Mouse (Mus musculus) intestine, postnatal 0 days (tissue): Measurements from ENCODE around the gene Mrpl36. TPM values are rescaled to one million over a fixed set of nuclear protein-coding genes. Genes with fewer than 3 reads are reported as not detected.

ENCODE experiments used
- ATAC-seq: fragments of 200-750 bp; cut with Nextera tagmentation; 2 replicates; pipeline ENCODE4 v1.8.0; 2017; ENCODE audit warnings: mild to moderate bottlenecking, moderate TSS enrichment, moderate library complexity
- H3K27ac ChIP-seq: fragments of 300-500 bp; sonication (generic); 2 replicates; pipeline ENCODE4 v1.5.1; 2014; ENCODE audit warnings: mild to moderate bottlenecking, low read depth, low read length, moderate library complexity
- H3K27me3 ChIP-seq: fragments of 300-500 bp; sonication (generic); replicated peaks from 2 replicates; pipeline ENCODE4 v1.6.1; 2014; ENCODE audit warnings: low read length, mixed read lengths; ENCODE audit not compliant: control insufficient read depth, insufficient read depth
- H3K36me3 ChIP-seq: fragments of 300-500 bp; sonication (generic); 2 replicates; pipeline ENCODE4 v1.6.1; 2014; ENCODE audit warnings: mild to moderate bottlenecking, moderate library complexity; ENCODE audit not compliant: control insufficient read depth, insufficient read depth
- H3K4me1 ChIP-seq: fragments of 300-500 bp; sonication (generic); replicated peaks from 2 replicates; pipeline ENCODE4 v1.6.1; 2014; ENCODE audit warnings: antibody characterized with exemption, low read length, mixed read lengths; ENCODE audit not compliant: control insufficient read depth, insufficient read depth
- H3K4me2 ChIP-seq: fragments of 300-500 bp; sonication (generic); replicated peaks from 2 replicates; pipeline ENCODE4 v1.6.1; 2014; ENCODE audit warnings: low read depth, mild to moderate bottlenecking, moderate library complexity
- H3K4me3 ChIP-seq: fragments of 300-500 bp; sonication (generic); 2 replicates; pipeline ENCODE4 v1.5.1; 2014; ENCODE audit warnings: low read depth, low read length
- H3K9ac ChIP-seq: fragments of 300-500 bp; sonication (generic); 2 replicates; pipeline ENCODE4 v1.6.1; 2014; ENCODE audit warnings: mild to moderate bottlenecking, low read depth, low read length
- H3K9me3 ChIP-seq: fragments of 300-500 bp; sonication (generic); 2 replicates; pipeline ENCODE4 v1.6.1; 2016; ENCODE audit warnings: mixed run types; ENCODE audit not compliant: control insufficient read depth
- CTCF ChIP-seq: sonication (generic); IDR thresholded peaks from 2 replicates; pipeline ENCODE4 v1.5.1; 2016; ENCODE audit warnings: low read depth, mild to moderate bottlenecking, control low read depth, antibody characterized with exemption, moderate library complexity
- WGBS: fragments of 180-500 bp; shearing (Covaris S2); extraction: QIAGEN DNeasy Blood & Tissue Kit; methylation state at CpG from one replicate; pipeline ENCODE4 v1.1.7; 2014; 5-methylcytosine and 5-hydroxymethylcytosine counted together
- polyA plus RNA-seq: library from polyadenylated mRNA; unstranded; fragments of >200 nt; fragmentation: Nextera tagmentation; extraction: Ambion mirVana; gene quantifications from 2 replicates; pipeline ENCODE4 v1.2.1, GENCODE M21; 2015

Mrpl36 gene
- polyA plus RNA-seq, 1 experiment from 2014 or later = 117 TPM

GRCm38 (mm10) chr13:73310183-73310929, 18.0 kb upstream of the Mrpl36 start:
- no peaks in the 10 kb centered on the region for H3K27me3 ChIP-seq
- TF ChIP-seq CTCF = peak; percentile 96
- H3K9ac ChIP-seq = no peak overlapping the region
- no peaks in the 10 kb centered on the region for H3K9me3 ChIP-seq
- 40% methylated on average over 8 of the region's 8 CpGs for WGBS
- ATAC-seq = peak; percentile 67
- no peak overlapping the region for H3K4me2 ChIP-seq
- no peak overlapping the region for H3K4me3 ChIP-seq
- H3K36me3 ChIP-seq = no peaks in the 10 kb centered on the region
- H3K4me1 ChIP-seq = 0 out of 2 replicates have a peak, but pooled peaks cover 3% of the 10 kb centered on the region
- no peak overlapping the region for H3K27ac ChIP-seq

- WGBS = 77% methylated on average over 4 of the region's 4 CpGs
- Histone ChIP-seq H3K4me1 (no peaks in the 10 kb centered on the region; the same call in none of the 2 replicates), H3K27me3 (no peaks in the 10 kb centered on the region), H3K27ac (no peak overlapping the region), H3K36me3 (peaks cover 55% of the 10 kb centered on the region), H3K9ac (no peak overlapping the region), H3K9me3 (no peaks in the 10 kb centered on the region), H3K4me2 (no peak overlapping the region), H3K4me3 (no peak overlapping the region)
- ATAC-seq = no peak
- TF ChIP-seq CTCF = no peak
Measured at GRCm38 (mm10) chr13:73320048-73320447, 8.3 kb upstream of the Mrpl36 start.

- Histone ChIP-seq H3K27ac (no peak overlapping the region), H3K27me3 (no peaks in the 10 kb centered on the region), H3K4me3 (no peak overlapping the region), H3K4me1 (no peaks in the 10 kb centered on the region; the same call in none of the 2 replicates), H3K4me2 (no peak overlapping the region), H3K9me3 (no peaks in the 10 kb centered on the region), H3K36me3 (peaks cover 53% of the 10 kb centered on the region), H3K9ac (no peak overlapping the region)
- TF ChIP-seq CTCF = no peak
- ATAC-seq = no peak
- 79% methylated on average over 10 of the region's 10 CpGs for WGBS
Measured at GRCm38 (mm10) chr13:73322626-73323025, 5.7 kb upstream of the Mrpl36 start.

- Histone ChIP-seq H3K9me3 (no peaks in the 10 kb centered on the region), H3K36me3 (peaks cover 48% of the 10 kb centered on the region), H3K9ac (no peak overlapping the region), H3K27me3 (no peaks in the 10 kb centered on the region), H3K4me1 (no peaks in the 10 kb centered on the region; the same call in none of the 2 replicates), H3K4me2 (no peak overlapping the region), H3K4me3 (no peak overlapping the region), H3K27ac (no peak overlapping the region)
- no peak for ATAC-seq
- WGBS = 92% methylated on average over 4 of the region's 4 CpGs
- no peak for TF ChIP-seq CTCF
Measured at GRCm38 (mm10) chr13:73323406-73323805, 4.9 kb upstream of the Mrpl36 start.

GRCm38 (mm10) chr13:73330844-73331501, 2.7 kb downstream of the Mrpl36 start:
- ATAC-seq = peak; percentile 78
- Histone ChIP-seq H3K9ac (peak overlapping the region; percentile 79), H3K4me2 (peak overlapping the region; percentile 81), H3K36me3 (no peaks in the 10 kb centered on the region; the same call in 1 of the 2 replicates), H3K27ac (peak overlapping the region; percentile 79), H3K4me1 (peaks cover 4% of the 10 kb centered on the region; the same call in 1 of the 2 replicates), H3K27me3 (no peaks in the 10 kb centered on the region), H3K4me3 (peak overlapping the region; percentile 75), H3K9me3 (no peaks in the 10 kb centered on the region)
- no peak for TF ChIP-seq CTCF
- under 1% methylated on average over 42 of the region's 42 CpGs for WGBS

- ATAC-seq = no peak
- Histone ChIP-seq H3K4me2 (peak overlapping the region; percentile 81), H3K36me3 (no peaks in the 10 kb centered on the region; the same call in 1 of the 2 replicates), H3K4me1 (peaks cover 4% of the 10 kb centered on the region; the same call in 1 of the 2 replicates), H3K27ac (no peak overlapping the region), H3K4me3 (peak overlapping the region; percentile 75), H3K27me3 (no peaks in the 10 kb centered on the region), H3K9ac (peak overlapping the region; percentile 79), H3K9me3 (no peaks in the 10 kb centered on the region)
- no peak for TF ChIP-seq CTCF
- WGBS = 29% methylated on average over 3 of the region's 3 CpGs
Measured at GRCm38 (mm10) chr13:73331736-73332135, 3.4 kb downstream of the Mrpl36 start.
